Mouse (Mus musculus) embryo, embryonic 10 days (tissue): ENCODE data around the gene Lyl1.
A peak's percentile ranks its signal among the peaks of the same experiment; 100 is the strongest.
"Not testable (repeated sequence)": the region's sequence is repeated elsewhere in the genome, so short reads cannot be mapped to it uniquely, and the experiment has no call there.

Source experiments
- DNase-seq: peaks from one replicate; pipeline ENCODE4 v3.0.0-alpha.2; 2015; ENCODE audit warnings: low spot score

Lyl1 gene

DNA sequence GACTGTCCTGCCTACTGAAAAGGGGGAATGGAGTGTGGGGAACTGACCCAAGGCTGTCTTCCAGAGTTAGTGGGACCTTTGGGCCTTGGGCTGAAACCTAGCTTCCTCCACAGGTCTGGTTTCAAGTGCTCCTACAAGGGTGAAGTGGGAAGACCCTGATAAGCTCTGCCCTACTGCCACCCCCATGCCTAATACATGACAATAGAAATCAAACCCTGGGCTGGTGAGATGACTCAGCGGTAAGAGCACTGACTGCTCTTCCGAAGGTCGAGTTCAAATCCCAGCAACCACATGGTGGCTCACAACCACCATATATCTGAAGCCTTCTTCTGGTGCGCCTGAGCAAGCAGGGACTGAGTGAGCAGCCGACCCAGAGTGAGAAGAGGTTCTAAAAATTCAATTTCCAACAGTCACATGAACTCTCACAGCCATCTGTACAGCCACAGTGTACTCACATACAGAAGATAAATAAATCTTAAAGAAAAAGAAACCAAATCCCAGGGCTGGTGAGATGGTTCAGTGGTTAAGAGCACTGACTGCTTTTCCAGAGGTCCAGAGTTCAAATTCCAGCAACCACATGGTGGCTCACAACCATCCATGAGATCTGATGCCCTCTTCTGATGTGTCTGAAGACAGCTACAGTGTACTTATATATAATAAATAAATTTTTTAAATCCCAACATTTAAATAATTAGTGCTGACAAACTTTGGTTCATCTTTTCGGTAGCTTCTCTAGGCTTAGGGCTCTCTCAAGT lies 32.3 kb upstream of the Lyl1 start:
- no peak for DNase-seq

DNA sequence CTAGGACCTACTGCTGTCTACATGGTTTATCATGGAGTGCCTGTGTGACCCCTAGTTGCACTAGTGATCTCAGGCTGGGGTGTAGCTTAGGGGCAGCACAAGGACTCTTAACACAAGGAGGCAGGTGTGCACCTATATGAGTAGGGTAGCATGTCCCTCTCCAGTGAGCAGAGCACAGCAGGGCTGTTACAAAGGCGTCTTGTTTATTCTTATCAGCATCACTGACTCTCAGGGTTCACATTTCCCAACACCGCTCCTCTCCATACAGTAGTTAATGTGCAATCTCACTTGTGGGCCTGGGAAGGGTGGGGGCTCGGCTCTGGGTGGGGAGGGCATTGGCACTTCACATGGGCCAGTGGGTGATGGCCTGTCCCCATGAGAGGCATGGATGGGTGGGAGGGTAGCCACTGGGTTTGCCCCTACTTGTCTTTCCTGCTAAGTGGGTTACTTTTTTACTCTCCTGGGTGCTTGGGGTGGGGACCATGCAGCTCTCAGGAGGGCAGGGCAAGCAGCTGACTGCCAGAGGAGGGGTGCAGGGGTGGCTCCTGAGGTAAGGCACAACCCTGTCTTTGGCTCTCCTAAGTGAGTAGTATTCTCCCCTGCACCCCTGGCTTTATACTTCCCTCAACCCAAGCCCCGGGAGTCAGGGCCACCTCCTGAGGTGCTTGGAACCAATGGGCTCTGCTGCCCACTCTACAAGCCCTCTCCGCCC lies 30.8 kb upstream of the Lyl1 start:
- not testable (repeated sequence) for DNase-seq

- DNase-seq, result no peak
Observed at GRCm38 (mm10) chr8:84677305-84677704, 24.0 kb upstream of the Lyl1 start.

GRCm38 (mm10) chr8:84681476-84681875 lies 19.8 kb upstream of the Lyl1 start:
- no peak for DNase-seq

- no peak for DNase-seq
Observed at GRCm38 (mm10) chr8:84682257-84682656, 19.0 kb upstream of the Lyl1 start.

GRCm38 (mm10) chr8:84684537-84684936 lies 16.7 kb upstream of the Lyl1 start:
- DNase-seq, result no peak

GRCm38 (mm10) chr8:84686191-84687002 lies 14.9 kb upstream of the Lyl1 start, which contains the start of gene Trmt1:
TSS of gene Trmt1 (plus strand) at chr8:84686307.
- DNase-seq, result peak; percentile 40

GRCm38 (mm10) chr8:84687003-84687704 lies 14.1 kb upstream of the Lyl1 start:
- peak; percentile 64 for DNase-seq

DNA sequence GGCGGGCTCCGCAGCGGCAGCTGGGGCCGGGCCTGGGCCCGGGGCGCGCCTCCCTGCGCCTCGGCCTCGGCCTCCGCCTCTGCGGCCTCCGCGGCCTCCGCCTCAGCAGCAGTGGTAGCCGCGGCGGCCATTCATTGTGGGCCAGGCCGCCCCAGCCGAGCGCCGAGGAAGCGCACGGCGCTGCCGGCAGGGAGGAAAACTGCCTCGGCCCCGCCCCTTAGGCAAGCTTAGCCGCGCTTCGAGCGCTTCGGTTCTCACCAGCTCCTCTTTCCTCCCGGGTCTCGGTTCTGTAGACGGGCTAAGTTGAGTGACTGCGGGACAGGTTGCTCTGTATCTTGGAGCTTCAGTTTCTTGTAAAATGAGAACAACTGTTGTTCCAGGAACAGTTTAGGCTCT lies 13.6 kb upstream of the Lyl1 start, which contains the start of gene Nacc1:
Gene Nacc1, minus strand, starts transcription at position 158 of the 396 bp plus-strand sequence.
- DNase-seq, result peak; percentile 93

DNA sequence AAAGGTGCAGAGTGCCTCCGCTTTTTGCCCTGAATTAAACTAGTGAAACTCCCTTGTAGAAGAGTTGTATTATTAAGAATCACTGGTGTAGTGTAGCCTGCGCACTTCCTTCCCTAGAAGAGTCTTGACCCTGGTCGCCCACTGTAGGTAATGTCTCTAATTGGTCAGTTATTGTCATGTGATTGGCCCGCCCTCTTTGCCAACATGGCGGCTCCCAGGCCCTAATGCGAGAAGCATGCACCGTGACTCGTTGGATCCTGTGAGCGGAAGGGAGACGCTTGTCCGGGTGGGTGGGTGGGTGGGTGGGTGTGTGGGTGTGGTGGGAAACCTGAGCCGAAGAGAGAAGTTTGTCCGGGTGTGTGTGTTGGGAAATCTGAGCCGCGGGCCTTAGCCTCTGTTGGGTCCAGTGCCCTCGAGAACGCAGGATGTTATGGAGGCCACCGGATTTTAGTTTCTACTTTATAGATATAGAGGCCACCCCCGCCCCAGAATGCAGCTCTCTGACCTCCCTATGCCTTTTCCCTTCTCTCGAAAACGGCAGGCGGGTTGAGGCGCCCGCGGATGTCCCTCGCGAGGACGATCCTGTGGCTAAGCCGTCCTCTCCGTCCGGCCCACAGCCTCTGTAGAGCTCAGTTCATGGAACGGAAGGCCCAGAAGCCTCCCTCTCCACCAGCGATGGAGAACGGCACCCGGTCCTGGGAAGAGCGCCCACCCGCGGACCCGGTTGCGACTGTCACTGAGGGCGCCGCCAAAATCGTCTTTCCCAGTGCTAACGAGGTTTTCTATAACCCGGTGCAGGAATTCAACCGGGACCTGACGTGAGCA lies 12.0 kb upstream of the Lyl1 start:
- peak; percentile 96 for DNase-seq

DNA sequence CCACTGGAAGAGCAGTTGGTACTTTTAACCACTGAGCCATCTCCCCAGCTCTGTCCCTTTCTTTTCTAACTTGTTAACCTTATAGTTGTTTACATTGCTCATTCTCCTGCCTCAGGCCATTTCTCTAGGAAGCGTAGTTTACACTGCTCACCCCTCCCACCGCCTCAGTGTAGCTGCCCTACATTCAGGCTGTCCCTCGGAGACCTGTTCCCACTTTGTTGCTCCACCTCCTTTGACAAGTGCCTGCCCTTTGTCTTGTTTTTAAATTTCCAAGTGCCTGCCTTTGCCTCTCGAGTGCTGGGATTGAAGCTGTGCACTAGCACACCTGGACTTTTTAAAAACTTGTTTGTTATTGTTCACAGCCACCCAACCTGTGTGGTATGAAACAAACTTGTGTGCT lies 7.9 kb upstream of the Lyl1 start:
- DNase-seq, result no peak

DNA sequence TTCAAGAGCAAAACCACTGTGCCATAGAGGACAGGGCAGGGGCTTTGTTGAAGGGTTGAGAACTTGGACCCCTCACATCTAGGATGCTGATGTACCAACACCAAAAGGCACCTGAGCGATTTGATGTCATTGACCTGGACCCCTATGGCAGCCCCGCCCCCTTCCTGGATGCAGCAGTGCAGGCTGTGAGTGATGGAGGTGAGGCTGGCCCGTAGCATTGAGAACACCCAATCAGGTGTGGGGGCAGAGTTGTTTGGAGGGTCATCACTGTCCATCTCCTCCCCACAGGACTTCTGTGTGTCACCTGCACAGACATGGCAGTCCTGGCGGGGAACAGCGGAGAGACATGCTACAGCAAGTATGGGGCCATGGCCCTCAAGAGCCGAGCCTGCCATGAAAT lies 6.1 kb upstream of the Lyl1 start:
- DNase-seq, result no peak

DNA sequence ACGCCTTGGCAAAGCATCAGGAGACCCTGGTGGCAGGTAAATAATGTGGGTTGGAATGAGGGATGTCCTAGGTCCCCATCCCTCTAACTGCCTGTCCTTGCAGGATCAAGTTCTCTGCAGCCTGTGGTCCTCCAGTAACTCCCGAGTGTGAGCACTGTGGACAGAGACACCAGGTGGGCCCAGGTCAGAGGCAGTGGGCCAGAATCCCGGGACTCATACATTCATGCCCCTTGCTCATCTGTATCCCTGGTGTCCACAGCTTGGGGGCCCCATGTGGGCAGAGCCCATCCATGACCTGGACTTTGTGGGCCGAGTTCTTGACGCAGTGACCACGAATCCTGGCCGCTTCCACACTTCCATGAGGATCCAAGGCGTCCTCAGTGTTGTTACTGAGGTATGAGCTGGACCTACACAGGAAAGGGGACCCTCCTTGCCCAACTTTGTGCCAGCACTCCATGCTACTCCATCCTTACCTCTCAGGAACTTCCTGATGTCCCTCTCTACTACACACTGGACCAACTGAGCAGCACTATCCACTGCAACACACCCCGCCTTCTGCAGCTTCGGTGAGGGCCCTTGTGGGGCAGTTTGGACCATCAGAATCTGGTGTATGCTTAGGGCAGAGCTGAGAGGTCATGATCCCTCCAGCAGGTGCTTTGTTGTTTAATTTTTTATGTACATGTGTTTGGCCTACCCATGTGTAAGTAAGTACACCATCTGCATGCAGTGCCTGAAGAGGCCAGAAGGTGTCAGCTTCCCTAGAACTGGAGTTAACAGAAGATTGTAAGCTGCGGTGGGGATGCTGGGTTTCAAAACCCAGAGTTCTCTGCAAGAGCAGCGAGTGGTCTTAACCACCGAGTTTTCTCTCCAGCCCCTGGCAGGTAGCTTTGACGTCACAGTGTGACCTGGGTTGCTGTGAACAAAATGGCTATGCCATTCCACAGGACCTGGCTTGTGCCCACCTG lies 3.8 kb upstream of the Lyl1 start:
- peak; percentile 64 for DNase-seq

DNA sequence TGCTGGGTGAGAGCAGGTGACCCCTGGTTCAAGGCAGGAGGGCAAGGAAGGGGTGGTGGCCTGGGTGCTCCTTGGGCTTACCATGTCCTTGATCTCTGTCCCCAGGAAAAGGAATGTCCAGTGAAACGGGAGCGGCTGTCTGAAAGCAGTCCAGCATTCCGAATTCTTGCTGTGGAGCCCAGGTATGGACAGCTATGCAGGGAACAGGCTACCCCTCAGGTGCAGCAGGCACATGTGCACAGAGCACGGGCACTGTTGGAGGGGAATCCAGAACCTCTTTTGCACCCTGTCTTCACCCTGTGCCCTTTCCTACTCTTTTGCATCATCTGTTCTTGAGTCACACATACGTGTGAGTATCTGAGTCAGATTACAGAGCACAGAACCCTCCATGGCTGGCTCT lies 3.0 kb upstream of the Lyl1 start:
- no peak for DNase-seq

- no peak for DNase-seq
Observed at GRCm38 (mm10) chr8:84698929-84699401, 2.3 kb upstream of the Lyl1 start.

DNA sequence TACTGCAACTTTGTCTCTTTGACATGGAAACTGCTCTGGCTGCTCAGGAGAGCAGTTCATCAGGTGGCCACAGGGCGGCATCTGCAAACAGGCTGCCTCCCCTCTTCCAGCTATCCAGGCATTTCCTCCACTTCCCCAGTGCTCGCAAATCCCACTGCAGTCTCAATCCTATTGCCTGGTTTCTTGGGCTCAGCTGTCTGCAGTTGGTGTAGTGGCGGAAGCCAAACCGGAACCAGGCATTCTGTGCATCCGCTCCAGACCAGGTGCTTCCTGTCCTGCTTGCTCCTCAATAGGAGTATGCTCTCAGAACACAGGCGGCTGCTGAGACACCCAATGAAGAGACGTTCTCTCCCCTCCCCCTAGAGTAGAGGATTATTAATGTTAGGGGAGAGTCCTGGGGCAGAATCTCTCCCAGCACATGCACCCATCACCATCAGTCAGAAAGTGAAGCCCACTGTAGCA lies 1.4 kb upstream of the Lyl1 start:
- peak; percentile 71 for DNase-seq

DNA sequence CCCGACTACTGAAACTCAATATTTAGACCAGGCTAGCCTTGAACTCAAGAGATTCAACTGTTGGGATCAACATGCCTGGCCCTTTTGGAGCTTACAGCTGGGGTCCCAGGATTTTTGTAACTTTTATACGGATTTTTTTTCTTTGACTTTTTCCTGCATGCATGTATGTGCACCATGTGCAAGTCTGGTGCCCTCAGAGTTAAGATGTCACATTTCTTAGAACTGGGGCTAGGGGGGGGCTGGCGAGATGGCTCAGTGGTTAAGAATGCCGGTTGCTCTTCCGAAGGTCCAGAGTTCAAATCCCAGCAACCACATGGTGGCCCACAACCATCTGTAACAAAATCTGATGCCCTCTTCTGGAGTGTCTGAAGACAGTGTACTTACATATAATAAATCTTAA lies 731 bp upstream of the Lyl1 start:
- DNase-seq, result no peak

DNA sequence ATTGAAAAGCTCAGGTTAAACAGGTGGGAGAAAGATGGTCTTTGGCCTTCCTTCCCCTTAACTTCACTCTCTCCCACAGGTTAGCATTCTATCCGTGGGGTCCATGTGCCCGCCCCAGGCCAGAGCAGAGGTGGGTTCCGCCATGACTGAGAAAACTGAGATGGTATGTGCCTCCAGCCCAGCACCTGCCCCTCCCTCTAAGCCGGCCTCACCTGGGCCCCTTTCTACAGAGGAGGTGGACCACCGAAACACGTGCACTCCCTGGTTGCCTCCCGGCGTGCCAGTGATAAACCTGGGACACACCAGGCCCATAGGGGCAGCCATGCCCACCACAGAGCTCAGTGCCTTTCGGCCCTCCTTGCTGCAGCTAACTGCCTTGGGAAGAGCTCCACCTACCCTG lies 1.3 kb downstream of the Lyl1 start:
- DNase-seq, result no peak

DNA sequence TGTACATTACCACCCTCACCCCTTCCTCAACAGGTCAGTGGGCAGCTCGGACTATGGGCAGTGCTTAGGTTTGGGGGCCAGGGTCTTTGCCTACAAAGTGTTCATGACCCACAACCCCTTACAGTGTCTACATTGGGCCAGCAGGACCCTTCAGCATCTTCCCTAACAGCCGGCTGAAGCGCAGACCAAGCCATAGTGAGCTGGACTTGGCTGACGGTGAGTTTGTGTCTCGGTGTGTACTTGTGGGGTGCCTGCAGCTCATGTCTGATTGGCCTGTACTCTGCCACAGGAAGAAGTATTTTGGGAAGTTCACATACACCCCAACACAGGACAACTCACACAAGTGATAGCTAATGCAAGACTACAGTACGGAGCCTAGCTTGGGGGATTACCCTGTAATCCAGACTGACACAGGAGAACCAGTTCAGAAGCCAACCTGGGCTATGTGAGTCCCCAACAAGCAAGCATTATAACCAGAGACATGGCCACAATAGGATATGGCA lies 1.8 kb downstream of the Lyl1 start:
- no peak for DNase-seq
